Mouse (Mus musculus) embryonic facial prominence, embryonic 10.5 days (tissue): ENCODE data around the gene Ccne1. TPM values are rescaled to one million over a fixed set of nuclear protein-coding genes. Genes with fewer than 3 reads are reported as not detected.

Experiments used
- DNase-seq: peaks from one replicate; pipeline ENCODE4 v3.0.0-alpha.2; 2017; ENCODE audit warnings: low spot score
- H3K27ac ChIP-seq: fragments of 300-500 bp; sonication (generic); replicated peaks from 2 replicates; pipeline ENCODE4 v1.5.1; 2016; ENCODE audit warnings: mild to moderate bottlenecking
- H3K27me3 ChIP-seq: fragments of 300-500 bp; sonication (generic); replicated peaks from 2 replicates; pipeline ENCODE4 v1.6.1; 2016; ENCODE audit warnings: low read depth, mild to moderate bottlenecking; ENCODE audit not compliant: poor library complexity, severe bottlenecking
- H3K36me3 ChIP-seq: fragments of 300-500 bp; sonication (generic); replicated peaks from 2 replicates; pipeline ENCODE4 v1.6.1; 2016; ENCODE audit warnings: mild to moderate bottlenecking, moderate library complexity
- H3K4me1 ChIP-seq: fragments of 300-500 bp; sonication (generic); 2 replicates; pipeline ENCODE4 v1.6.1; 2016
- H3K4me3 ChIP-seq: fragments of 300-500 bp; sonication (generic); 2 replicates; pipeline ENCODE4 v1.5.1; 2016; ENCODE audit warnings: mild to moderate bottlenecking, moderate library complexity
- H3K9me3 ChIP-seq: fragments of 300-500 bp; sonication (generic); 2 replicates; pipeline ENCODE4 v1.6.1; 2016; ENCODE audit warnings: mild to moderate bottlenecking
- WGBS: fragments of 180-500 bp; shearing (Covaris S2); methylation state at CpG from one replicate; pipeline ENCODE4 v1.1.7; 2016; 5-methylcytosine and 5-hydroxymethylcytosine counted together
- polyA plus RNA-seq: library from polyadenylated mRNA; unstranded; fragments of >200 nt; fragmentation: Nextera tagmentation; extraction: Ambion mirVana; gene quantifications from 2 replicates; pipeline ENCODE4 v1.2.1, GENCODE M21; 2016

The Ccne1 gene
- polyA plus RNA-seq, 1 experiment from 2014 or later: 130 TPM

- peaks cover 20% of the 10 kb centered on the region for H3K27me3 ChIP-seq
- peaks cover 27% of the 10 kb centered on the region for H3K4me1 ChIP-seq
- no peak overlapping the region for H3K4me3 ChIP-seq
- H3K9me3 ChIP-seq: no peaks in the 10 kb centered on the region
- no peaks in the 10 kb centered on the region for H3K36me3 ChIP-seq
- H3K27ac ChIP-seq: no peak overlapping the region
- no peak for DNase-seq
- WGBS: 88% methylated on average over 8 of the region's 8 CpGs
These were observed 19.5 kb downstream of the Ccne1 start for GRCm38 (mm10) chr7:38087856-38088255.

GRCm38 (mm10) chr7:38086401-38086800 lies 20.9 kb downstream of the Ccne1 start:
- Histone ChIP-seq H3K9me3 (no peaks in the 10 kb centered on the region), H3K4me3 (peak overlapping the region; percentile 60; the same call in 1 of the 2 replicates), H3K27ac (no peak overlapping the region), H3K36me3 (no peaks in the 10 kb centered on the region), H3K27me3 (peaks cover 20% of the 10 kb centered on the region), H3K4me1 (peaks cover 27% of the 10 kb centered on the region)
- 34% methylated on average over 8 of the region's 8 CpGs for WGBS
- DNase-seq: no peak

- WGBS: 2% methylated on average over 35 of the region's 35 CpGs
- no peaks in the 10 kb centered on the region for H3K9me3 ChIP-seq
- H3K27ac ChIP-seq: peak overlapping the region; percentile 59
- H3K27me3 ChIP-seq: peaks cover 20% of the 10 kb centered on the region
- H3K4me3 ChIP-seq: peak overlapping the region; percentile 60
- H3K4me1 ChIP-seq: peaks cover 27% of the 10 kb centered on the region
- no peaks in the 10 kb centered on the region for H3K36me3 ChIP-seq
- peak; percentile 75 for DNase-seq
These were observed 21.6 kb downstream of the Ccne1 start for GRCm38 (mm10) chr7:38085573-38086211.

- Histone ChIP-seq H3K27ac (peak overlapping the region; percentile 59), H3K27me3 (peaks cover 20% of the 10 kb centered on the region), H3K36me3 (no peaks in the 10 kb centered on the region), H3K4me1 (peaks cover 27% of the 10 kb centered on the region), H3K4me3 (peak overlapping the region; percentile 60), H3K9me3 (no peaks in the 10 kb centered on the region)
- DNase-seq: peak; percentile 100
- WGBS: under 1% methylated on average over 65 of the region's 65 CpGs
These were observed 22.4 kb downstream of the Ccne1 start for GRCm38 (mm10) chr7:38084778-38085572.

GRCm38 (mm10) chr7:38082971-38083370 lies 24.4 kb downstream of the Ccne1 start:
- Histone ChIP-seq H3K27ac (no peak overlapping the region), H3K27me3 (peaks cover 20% of the 10 kb centered on the region), H3K9me3 (no peaks in the 10 kb centered on the region), H3K4me3 (no peak overlapping the region), H3K4me1 (peaks cover 27% of the 10 kb centered on the region), H3K36me3 (no peaks in the 10 kb centered on the region)
- DNase-seq: no peak

- Histone ChIP-seq H3K4me3 (no peak overlapping the region), H3K27ac (no peak overlapping the region), H3K36me3 (no peaks in the 10 kb centered on the region), H3K27me3 (peaks cover 19% of the 10 kb centered on the region; the same call in 1 of the 2 replicates), H3K9me3 (no peaks in the 10 kb centered on the region), H3K4me1 (peaks cover 20% of the 10 kb centered on the region)
- DNase-seq: no peak
- 78% methylated on average over 7 of the region's 7 CpGs for WGBS
These were observed 30.1 kb downstream of the Ccne1 start for GRCm38 (mm10) chr7:38077189-38077588.

GRCm38 (mm10) chr7:38075487-38075886 lies 31.8 kb downstream of the Ccne1 start:
- no peaks in the 10 kb centered on the region for H3K36me3 ChIP-seq
- H3K27me3 ChIP-seq: peaks cover 25% of the 10 kb centered on the region; the same call in 1 of the 2 replicates
- no peaks in the 10 kb centered on the region for H3K9me3 ChIP-seq
- no peak overlapping the region for H3K4me3 ChIP-seq
- H3K4me1 ChIP-seq: peaks cover 20% of the 10 kb centered on the region
- 56% methylated on average over 6 of the region's 6 CpGs for WGBS
- H3K27ac ChIP-seq: no peak overlapping the region
- peak; percentile 37 for DNase-seq

GRCm38 (mm10) chr7:38074920-38075319 lies 32.4 kb downstream of the Ccne1 start:
- peaks cover 20% of the 10 kb centered on the region for H3K4me1 ChIP-seq
- peaks cover 25% of the 10 kb centered on the region; the same call in 1 of the 2 replicates for H3K27me3 ChIP-seq
- peak overlapping the region; percentile 43 for H3K4me3 ChIP-seq
- H3K36me3 ChIP-seq: no peaks in the 10 kb centered on the region
- no peaks in the 10 kb centered on the region for H3K9me3 ChIP-seq
- no peak for DNase-seq
- peak overlapping the region; percentile 63; the same call in 1 of the 2 replicates for H3K27ac ChIP-seq
- WGBS: 52% methylated on average over 10 of the region's 10 CpGs

- H3K27me3 ChIP-seq: peaks cover 25% of the 10 kb centered on the region; the same call in 1 of the 2 replicates
- H3K4me3 ChIP-seq: peak overlapping the region; percentile 43
- peak; percentile 46 for DNase-seq
- peak overlapping the region; percentile 63; the same call in 1 of the 2 replicates for H3K27ac ChIP-seq
- no peaks in the 10 kb centered on the region for H3K36me3 ChIP-seq
- 1% methylated on average over 14 of the region's 14 CpGs for WGBS
- H3K4me1 ChIP-seq: peaks cover 20% of the 10 kb centered on the region
- no peaks in the 10 kb centered on the region for H3K9me3 ChIP-seq
These were observed 32.8 kb downstream of the Ccne1 start for GRCm38 (mm10) chr7:38074514-38074913.

GRCm38 (mm10) chr7:38073782-38074181 lies 33.6 kb downstream of the Ccne1 start:
- DNase-seq: peak; percentile 56
- no peaks in the 10 kb centered on the region for H3K36me3 ChIP-seq
- no peak overlapping the region for H3K4me3 ChIP-seq
- peaks cover 20% of the 10 kb centered on the region for H3K4me1 ChIP-seq
- WGBS: 24% methylated on average over 3 of the region's 3 CpGs
- H3K9me3 ChIP-seq: no peaks in the 10 kb centered on the region
- H3K27ac ChIP-seq: no peak overlapping the region
- peaks cover 25% of the 10 kb centered on the region; the same call in 1 of the 2 replicates for H3K27me3 ChIP-seq

- no peak overlapping the region for H3K27ac ChIP-seq
- H3K4me3 ChIP-seq: no peak overlapping the region
- H3K4me1 ChIP-seq: peaks cover 20% of the 10 kb centered on the region
- H3K27me3 ChIP-seq: peaks cover 22% of the 10 kb centered on the region; the same call in 1 of the 2 replicates
- no peaks in the 10 kb centered on the region for H3K36me3 ChIP-seq
- 81% methylated on average over 5 of the region's 5 CpGs for WGBS
- H3K9me3 ChIP-seq: no peaks in the 10 kb centered on the region
- DNase-seq: no peak
These were observed 36.3 kb downstream of the Ccne1 start for GRCm38 (mm10) chr7:38071065-38071464.

GRCm38 (mm10) chr7:38070663-38071062 lies 36.7 kb downstream of the Ccne1 start:
- H3K27ac ChIP-seq: no peak overlapping the region
- WGBS: 39% methylated on average over 2 of the region's 2 CpGs
- peaks cover 19% of the 10 kb centered on the region for H3K4me1 ChIP-seq
- DNase-seq: no peak
- no peak overlapping the region for H3K4me3 ChIP-seq
- no peaks in the 10 kb centered on the region for H3K36me3 ChIP-seq
- peaks cover 22% of the 10 kb centered on the region; the same call in 1 of the 2 replicates for H3K27me3 ChIP-seq
- no peaks in the 10 kb centered on the region for H3K9me3 ChIP-seq
